Mouse (Mus musculus): ENCODE results near the gene Zfp865. TPM values are rescaled to one million over a fixed set of nuclear protein-coding genes. Genes with fewer than 3 reads are reported as not detected.

Gene Zfp865
- polyA plus RNA-seq, 1 experiment from 2014 or later: 4.4 TPM

DNA sequence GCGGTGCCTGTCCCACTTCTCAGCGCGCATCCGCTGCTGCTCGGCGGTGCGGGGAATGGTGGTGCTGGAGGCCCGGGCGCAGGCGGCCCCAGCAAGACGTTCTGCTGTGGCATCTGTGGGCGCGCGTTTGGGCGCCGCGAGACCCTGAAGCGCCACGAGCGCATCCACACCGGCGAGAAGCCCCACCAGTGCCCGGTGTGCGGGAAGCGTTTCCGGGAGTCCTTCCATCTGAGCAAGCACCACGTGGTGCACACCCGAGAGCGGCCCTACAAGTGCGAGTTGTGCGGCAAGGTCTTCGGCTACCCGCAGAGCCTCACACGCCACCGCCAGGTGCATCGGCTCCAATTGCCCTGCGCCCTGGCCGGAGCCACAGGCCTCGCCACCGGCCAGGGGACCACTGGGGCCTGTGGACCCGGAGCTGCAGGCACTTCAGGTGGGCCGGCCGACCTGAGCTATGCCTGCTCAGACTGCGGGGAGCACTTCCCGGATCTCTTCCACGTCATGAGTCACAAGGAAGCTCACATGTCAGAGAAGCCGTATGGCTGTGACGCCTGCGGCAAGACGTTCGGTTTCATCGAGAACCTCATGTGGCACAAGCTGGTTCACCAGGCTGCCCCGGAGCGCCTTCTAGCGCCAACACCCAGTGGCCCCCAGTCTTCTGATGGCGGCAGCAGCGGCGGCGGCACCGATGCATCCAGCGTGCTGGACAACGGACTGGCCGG lies 10.5 kb downstream of the Zfp865 start:
- no peaks in the 10 kb centered on the region for H3K27me3 ChIP-seq (ENCODE audit: control insufficient read depth, insufficient read depth, low read length)
- H3K36me3 ChIP-seq (ENCODE audit: control insufficient read depth, insufficient read depth, low read length): peaks cover 95% of the 10 kb centered on the region
- no peak overlapping the region for H3K9ac ChIP-seq (ENCODE audit: low read length)
- WGBS: 81% methylated on average over 63 of the region's 63 CpGs
- no peak overlapping the region for H3K4me2 ChIP-seq (ENCODE audit: low read length)
- H3K9me3 ChIP-seq (ENCODE audit: control insufficient read depth, low read length): peaks cover 35% of the 10 kb centered on the region
- no peak overlapping the region for H3K27ac ChIP-seq (replicated peaks in 1 of 2; ENCODE audit: control insufficient read depth in 1 of 2, insufficient read depth in 1 of 2, low read depth in 2 of 2, low read length in 2 of 2)
- H3K4me3 ChIP-seq (ENCODE audit: control insufficient read depth in 1 of 2, insufficient read depth in 1 of 2, low read depth in 1 of 2, low read length in 2 of 2): no peak overlapping the region
- ATAC-seq (ENCODE audit: insufficient number of reproducible peaks, insufficient read depth, low FRiP score, low read depth): 0 out of 2 replicates have a peak, but pooled peaks have one; percentile 9
- H3K4me1 ChIP-seq (ENCODE audit: control insufficient read depth in 2 of 2, insufficient read depth in 2 of 2, low read length in 2 of 2): no peaks in the 10 kb centered on the region

- Histone ChIP-seq H3K9ac (ENCODE audit: low read length) (no peak overlapping the region), H3K4me3 (ENCODE audit: control insufficient read depth in 1 of 2, insufficient read depth in 1 of 2, low read depth in 1 of 2, low read length in 2 of 2) (no peak overlapping the region), H3K27ac (replicated peaks in 1 of 2; ENCODE audit: control insufficient read depth in 1 of 2, insufficient read depth in 1 of 2, low read depth in 2 of 2, low read length in 2 of 2) (no peak overlapping the region), H3K9me3 (ENCODE audit: control insufficient read depth, low read length) (peaks cover 35% of the 10 kb centered on the region), H3K27me3 (ENCODE audit: control insufficient read depth, insufficient read depth, low read length) (no peaks in the 10 kb centered on the region), H3K4me2 (ENCODE audit: low read length) (no peak overlapping the region), H3K36me3 (ENCODE audit: control insufficient read depth, insufficient read depth, low read length) (peaks cover 94% of the 10 kb centered on the region), H3K4me1 (ENCODE audit: control insufficient read depth in 2 of 2, insufficient read depth in 2 of 2, low read length in 2 of 2) (no peaks in the 10 kb centered on the region)
- 82% methylated on average over 45 of the region's 46 CpGs for WGBS
- ATAC-seq (ENCODE audit: insufficient number of reproducible peaks, insufficient read depth, low FRiP score, low read depth): no peak
Measured at GRCm38 (mm10) chr7:5031496-5031895, 11.3 kb downstream of the Zfp865 start.

- Histone ChIP-seq H3K4me1 (ENCODE audit: control insufficient read depth in 2 of 2, insufficient read depth in 2 of 2, low read length in 2 of 2) (peaks cover 2 to 7% of the 10 kb centered on the region in 2 experiments; a peak in 3 of 4 replicates), H3K4me2 (ENCODE audit: low read length) (no peak within 1 kb of the TSS), H3K27ac (replicated peaks in 1 of 2; ENCODE audit: control insufficient read depth in 1 of 2, insufficient read depth in 1 of 2, low read depth in 2 of 2, low read length in 2 of 2) (no peak within 1 kb of the TSS), H3K36me3 (ENCODE audit: control insufficient read depth, insufficient read depth, low read length) (peaks cover 73% of the 10 kb centered on the region), H3K9ac (ENCODE audit: low read length) (no peak within 1 kb of the TSS), H3K9me3 (ENCODE audit: control insufficient read depth, low read length) (peaks cover 35% of the 10 kb centered on the region), H3K4me3 (ENCODE audit: control insufficient read depth in 1 of 2, insufficient read depth in 1 of 2, low read depth in 1 of 2, low read length in 2 of 2) (no peak within 1 kb of the TSS), H3K27me3 (ENCODE audit: control insufficient read depth, insufficient read depth, low read length) (no peaks in the 10 kb centered on the region)
- no peak for ATAC-seq (ENCODE audit: insufficient number of reproducible peaks, insufficient read depth, low FRiP score, low read depth)
- WGBS: 87% methylated on average over 3 of the region's 3 CpGs
Measured at GRCm38 (mm10) chr7:5033818-5034217, 13.6 kb downstream of the Zfp865 start, which contains the start of gene 4632433K11Rik. TSS of gene 4632433K11Rik (plus strand) at chr7:5034118.

- H3K36me3 ChIP-seq (ENCODE audit: control insufficient read depth, insufficient read depth, low read length): peaks cover 55% of the 10 kb centered on the region
- no peaks in the 10 kb centered on the region for H3K27me3 ChIP-seq (ENCODE audit: control insufficient read depth, insufficient read depth, low read length)
- H3K27ac ChIP-seq (replicated peaks in 1 of 2; ENCODE audit: control insufficient read depth in 1 of 2, insufficient read depth in 1 of 2, low read depth in 2 of 2, low read length in 2 of 2): no peak overlapping the region
- H3K9me3 ChIP-seq (ENCODE audit: control insufficient read depth, low read length): peaks cover 18% of the 10 kb centered on the region
- H3K4me1 ChIP-seq (ENCODE audit: control insufficient read depth in 2 of 2, insufficient read depth in 2 of 2, low read length in 2 of 2): peaks cover 2 to 11% of the 10 kb centered on the region in 2 experiments; a peak in 3 of 4 replicates
- no peak for ATAC-seq (ENCODE audit: insufficient number of reproducible peaks, insufficient read depth, low FRiP score, low read depth)
- H3K4me3 ChIP-seq (ENCODE audit: control insufficient read depth in 1 of 2, insufficient read depth in 1 of 2, low read depth in 1 of 2, low read length in 2 of 2): no peak overlapping the region
- 95% methylated on average over 17 of the region's 17 CpGs for WGBS
- no peak overlapping the region for H3K9ac ChIP-seq (ENCODE audit: low read length)
- H3K4me2 ChIP-seq (ENCODE audit: low read length): no peak overlapping the region
Measured at GRCm38 (mm10) chr7:5035628-5036027, 15.5 kb downstream of the Zfp865 start.

- 94% methylated on average over 9 of the region's 9 CpGs for WGBS
- Histone ChIP-seq H3K27me3 (ENCODE audit: control insufficient read depth, insufficient read depth, low read length) (no peaks in the 10 kb centered on the region), H3K9ac (ENCODE audit: low read length) (no peak overlapping the region), H3K27ac (replicated peaks in 1 of 2; ENCODE audit: control insufficient read depth in 1 of 2, insufficient read depth in 1 of 2, low read depth in 2 of 2, low read length in 2 of 2) (no peak overlapping the region), H3K36me3 (ENCODE audit: control insufficient read depth, insufficient read depth, low read length) (peaks cover 51% of the 10 kb centered on the region), H3K4me1 (ENCODE audit: control insufficient read depth in 2 of 2, insufficient read depth in 2 of 2, low read length in 2 of 2) (peaks cover 2 to 11% of the 10 kb centered on the region in 2 experiments; a peak in 3 of 4 replicates), H3K4me3 (ENCODE audit: control insufficient read depth in 1 of 2, insufficient read depth in 1 of 2, low read depth in 1 of 2, low read length in 2 of 2) (no peak overlapping the region), H3K9me3 (ENCODE audit: control insufficient read depth, low read length) (peaks cover 13% of the 10 kb centered on the region), H3K4me2 (ENCODE audit: low read length) (no peak overlapping the region)
- ATAC-seq (ENCODE audit: insufficient number of reproducible peaks, insufficient read depth, low FRiP score, low read depth): no peak
Measured at GRCm38 (mm10) chr7:5036136-5036535, 16.0 kb downstream of the Zfp865 start.

GRCm38 (mm10) chr7:5037026-5037425 lies 16.9 kb downstream of the Zfp865 start:
- Histone ChIP-seq H3K36me3 (ENCODE audit: control insufficient read depth, insufficient read depth, low read length) (peaks cover 46% of the 10 kb centered on the region), H3K4me2 (ENCODE audit: low read length) (no peak overlapping the region; the same call in 1 of the 2 replicates), H3K27me3 (ENCODE audit: control insufficient read depth, insufficient read depth, low read length) (no peaks in the 10 kb centered on the region), H3K9me3 (ENCODE audit: control insufficient read depth, low read length) (peaks cover 4% of the 10 kb centered on the region; the same call in 1 of the 2 replicates), H3K27ac (replicated peaks in 1 of 2; ENCODE audit: control insufficient read depth in 1 of 2, insufficient read depth in 1 of 2, low read depth in 2 of 2, low read length in 2 of 2) (no peak overlapping the region), H3K4me3 (ENCODE audit: control insufficient read depth in 1 of 2, insufficient read depth in 1 of 2, low read depth in 1 of 2, low read length in 2 of 2) (no peak overlapping the region), H3K9ac (ENCODE audit: low read length) (no peak overlapping the region), H3K4me1 (ENCODE audit: control insufficient read depth in 2 of 2, insufficient read depth in 2 of 2, low read length in 2 of 2) (peaks cover 2 to 11% of the 10 kb centered on the region in 2 experiments; a peak in 3 of 4 replicates)
- no peak for ATAC-seq (ENCODE audit: insufficient number of reproducible peaks, insufficient read depth, low FRiP score, low read depth)
- 87% methylated on average over 7 of the region's 7 CpGs for WGBS

- Histone ChIP-seq H3K4me3 (ENCODE audit: control insufficient read depth in 1 of 2, insufficient read depth in 1 of 2, low read depth in 1 of 2, low read length in 2 of 2) (peak overlapping the region; percentile 66 to 75; a peak in 3 of 4 replicates), H3K36me3 (ENCODE audit: control insufficient read depth, insufficient read depth, low read length) (peaks cover 41% of the 10 kb centered on the region), H3K4me2 (ENCODE audit: low read length) (peak overlapping the region; percentile 65), H3K27me3 (ENCODE audit: control insufficient read depth, insufficient read depth, low read length) (no peaks in the 10 kb centered on the region), H3K4me1 (ENCODE audit: control insufficient read depth in 2 of 2, insufficient read depth in 2 of 2, low read length in 2 of 2) (peaks cover 2 to 11% of the 10 kb centered on the region in 2 experiments; a peak in 3 of 4 replicates), H3K9me3 (ENCODE audit: control insufficient read depth, low read length) (no peaks in the 10 kb centered on the region), H3K27ac (replicated peaks in 1 of 2; ENCODE audit: control insufficient read depth in 1 of 2, insufficient read depth in 1 of 2, low read depth in 2 of 2, low read length in 2 of 2) (peak overlapping the region; percentile 72 to 94; a peak in 3 of 4 replicates), H3K9ac (ENCODE audit: low read length) (peak overlapping the region; percentile 76; the same call in 1 of the 2 replicates)
- no peak for ATAC-seq (ENCODE audit: insufficient number of reproducible peaks, insufficient read depth, low FRiP score, low read depth)
- 71% methylated on average over 8 of the region's 8 CpGs for WGBS
Measured at GRCm38 (mm10) chr7:5037467-5037866, 17.3 kb downstream of the Zfp865 start.

Measured in heart, embryonic 14.5 days (tissue).